Comparison of ENCODE assay signal across 9 mouse cellular contexts in the genomic region with DNA sequence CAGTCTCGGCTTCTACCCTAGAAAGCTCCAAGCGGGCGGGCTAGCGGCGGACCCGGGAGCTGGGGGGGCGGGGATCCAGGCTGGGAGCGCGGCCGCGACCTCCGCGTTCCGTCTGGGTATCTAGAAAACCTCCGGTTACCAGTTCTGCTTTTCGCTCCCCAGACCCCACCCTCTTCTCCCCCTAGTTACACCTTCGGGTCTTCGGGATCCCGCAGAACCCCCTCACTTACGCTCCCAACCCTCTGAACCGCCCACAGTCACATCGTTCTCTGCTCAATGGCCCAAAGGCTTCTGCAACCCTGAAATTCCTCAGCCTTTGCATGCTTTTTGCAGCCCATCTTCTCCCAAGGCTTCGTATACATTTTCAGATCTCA. TPM values are rescaled to one million over a fixed set of nuclear protein-coding genes. Genes with fewer than 3 reads are reported as not detected.
DNase-seq lines count a peak whose midpoint lies in the region; ATAC-seq and TF ChIP-seq lines count a peak whose summit lies in the region.
"Had no signal": no experiment of that assay in that cellular context is flagged by ENCODE, and none has a peak within 500 bp of the region (broad histone marks: within the 10 kb centered on the region; RNA-seq: fewer than 3 reads in every experiment).

No protein-coding gene starts in this region.

- ATAC-seq in megakaryocyte, adult 5-6 weeks (ENCODE audit: poor library complexity, severe bottlenecking): no peak
- ATAC-seq in limb, embryonic 12.5 days (ENCODE audit: insufficient number of reproducible peaks, insufficient read depth, low FRiP score, low TSS enrichment, low read depth): peak; percentile 9; the same call in 1 of the 2 replicates
- ATAC-seq in stomach, embryonic 15.5 days (ENCODE audit: insufficient read depth, low FRiP score, low read depth): no peak

- under 1% methylated on average over 19 of the region's 23 CpGs for WGBS in cerebellum, adult 2 months
- WGBS in limb, embryonic 12.5 days: under 1% methylated on average over 23 of the region's 23 CpGs
- 0% methylated on average over 22 of the region's 23 CpGs for WGBS in stomach, embryonic 15.5 days

- no peak for TF ChIP-seq POLR2A in cerebellum, adult 2 months (IDR thresholded peaks at IDR 0.05; ENCODE audit: borderline replicate concordance, insufficient read depth, low read length)

- no peak for TF ChIP-seq CTCF in cerebellum, adult 2 months (IDR thresholded peaks at IDR 0.05; ENCODE audit: borderline replicate concordance, insufficient read depth, low read depth, low read length)

- peak overlapping the region; percentile 72 for H3K4me3 ChIP-seq in cerebellum, adult 2 months (replicated peaks; ENCODE audit: insufficient read depth, low read depth, low read length)
- peak overlapping the region; percentile 93 for H3K4me3 ChIP-seq in megakaryocyte, embryonic 14.5 days (replicated peaks)
- H3K4me3 ChIP-seq in limb, embryonic 12.5 days (replicated peaks): peak overlapping the region; percentile 82
- H3K4me3 ChIP-seq in stomach, embryonic 15.5 days (replicated peaks): peak overlapping the region; percentile 78

- no peaks in the 10 kb centered on the region for H3K27me3 ChIP-seq in cerebellum, adult 2 months (ENCODE audit: control insufficient read depth, insufficient read depth, low read length)
- peaks cover 87% of the 10 kb centered on the region for H3K27me3 ChIP-seq in megakaryocyte, embryonic 14.5 days (replicated peaks)
- peaks cover 14% of the 10 kb centered on the region; the same call in 1 of the 2 replicates for H3K27me3 ChIP-seq in limb, embryonic 12.5 days
- no peaks in the 10 kb centered on the region for H3K27me3 ChIP-seq in stomach, embryonic 15.5 days (replicated peaks)

- peak overlapping the region; percentile 76 for H3K4me2 ChIP-seq in limb, embryonic 12.5 days
- H3K4me2 ChIP-seq in stomach, embryonic 15.5 days: peak overlapping the region; percentile 95

- no peaks in the 10 kb centered on the region for H3K36me3 ChIP-seq in megakaryocyte, embryonic 14.5 days (replicated peaks; ENCODE audit: low read length)
- H3K36me3 ChIP-seq in limb, embryonic 12.5 days: peaks cover 25% of the 10 kb centered on the region
- no peaks in the 10 kb centered on the region for H3K36me3 ChIP-seq in stomach, embryonic 15.5 days

- H3K27ac ChIP-seq in cerebellum, adult 2 months (ENCODE audit: insufficient read depth, low read length): no peak overlapping the region; the same call in 1 of the 2 replicates
- H3K27ac ChIP-seq in limb, embryonic 12.5 days: peak overlapping the region; percentile 67
- no peak overlapping the region for H3K27ac ChIP-seq in stomach, embryonic 15.5 days

- no peaks in the 10 kb centered on the region for H3K9me3 ChIP-seq in megakaryocyte, embryonic 14.5 days
- H3K9me3 ChIP-seq in limb, embryonic 12.5 days: no peaks in the 10 kb centered on the region
- H3K9me3 ChIP-seq in stomach, embryonic 15.5 days: no peaks in the 10 kb centered on the region

- no peak for DNase-seq in cerebellum, adult 2 months
- DNase-seq in cerebellum, postnatal 14 days: no peak
- no peak for DNase-seq in layer of hippocampus, adult 9-11 months
- no peak for DNase-seq in T-cell, adult 2 months (ENCODE audit: low spot score)

- H3K9ac ChIP-seq in limb, embryonic 12.5 days (replicated peaks): peak overlapping the region; percentile 88
- H3K9ac ChIP-seq in stomach, embryonic 15.5 days: peak overlapping the region; percentile 42

- peaks cover 3% of the 10 kb centered on the region; the same call in 1 of the 2 replicates for H3K4me1 ChIP-seq in cerebellum, adult 2 months (ENCODE audit: control insufficient read depth, insufficient read depth, low read length)
- peaks cover 19% of the 10 kb centered on the region for H3K4me1 ChIP-seq in megakaryocyte, embryonic 14.5 days
- peaks cover 13% of the 10 kb centered on the region for H3K4me1 ChIP-seq in limb, embryonic 12.5 days (replicated peaks)
- H3K4me1 ChIP-seq in stomach, embryonic 15.5 days: peaks cover 9% of the 10 kb centered on the region

RNA-seq across cellular contexts. Expression of a gene that starts 0.8 kb away (rescaled TPM):
- polyA plus RNA-seq in cerebellum, adult 2 months (2012; rRNA removed): 1.5 and 2.4 TPM in 2 replicates
- polyA plus RNA-seq in megakaryocyte, embryonic 14.5 days (2012; ENCODE audit: insufficient read depth, low replicate concordance): 3.4 and 5.0 TPM in 2 replicates
- 0.16 TPM in 1 of 2 replicates, not detected in the other for total RNA-seq in megakaryocyte, adult 5-6 weeks (2015)
- 1.1 TPM in 1 of 2 replicates, not detected in the other for total RNA-seq in megakaryocyte, adult 5-6 weeks (2017)
- polyA plus RNA-seq in limb, embryonic 12.5 days (2016; fragmentation: Nextera tagmentation; extraction: Ambion mirVana): 1.6 TPM in 1 of 2 replicates, not detected in the other
- 0.34 and 0.42 TPM in 2 replicates for polyA plus RNA-seq in stomach, embryonic 15.5 days (2015; fragmentation: Nextera tagmentation; extraction: Ambion mirVana)

RNA-seq across cellular contexts. Expression of a gene that starts 1.1 kb away (rescaled TPM):
- 6.6 and 7.0 TPM in 2 replicates for polyA plus RNA-seq in cerebellum, adult 2 months (2012; rRNA removed)
- polyA plus RNA-seq in megakaryocyte, embryonic 14.5 days (2012; ENCODE audit: insufficient read depth, low replicate concordance): 0.25 TPM in 1 of 2 replicates, not detected in the other
- total RNA-seq in megakaryocyte, adult 5-6 weeks (2015): not detected in 2 replicates
- total RNA-seq in megakaryocyte, adult 5-6 weeks (2017): not detected in 2 replicates
- 0.42 and 0.54 TPM in 2 replicates for polyA plus RNA-seq in limb, embryonic 12.5 days (2016; fragmentation: Nextera tagmentation; extraction: Ambion mirVana)
- 0.19 and 0.27 TPM in 2 replicates for polyA plus RNA-seq in stomach, embryonic 15.5 days (2015; fragmentation: Nextera tagmentation; extraction: Ambion mirVana)

RNA-seq across cellular contexts. Expression of a gene that starts 6.5 kb away (rescaled TPM):
- polyA plus RNA-seq in cerebellum, adult 2 months (2012; rRNA removed): 46.5 and 51.3 TPM in 2 replicates
- 0.94 TPM in 1 of 2 replicates, not detected in the other for polyA plus RNA-seq in megakaryocyte, embryonic 14.5 days (2012; ENCODE audit: insufficient read depth, low replicate concordance)
- 0.71 TPM in 1 of 2 replicates, not detected in the other for total RNA-seq in megakaryocyte, adult 5-6 weeks (2015)
- 0.12 and 0.15 TPM in 2 replicates for total RNA-seq in megakaryocyte, adult 5-6 weeks (2017)
- polyA plus RNA-seq in limb, embryonic 12.5 days (2016; fragmentation: Nextera tagmentation; extraction: Ambion mirVana): 8.9 TPM in 2 replicates
- 4.7 TPM in 2 replicates for polyA plus RNA-seq in stomach, embryonic 15.5 days (2015; fragmentation: Nextera tagmentation; extraction: Ambion mirVana)

RNA-seq across cellular contexts. Expression of a gene that starts 7.1 kb away (rescaled TPM):
- 148 and 167 TPM in 2 replicates for polyA plus RNA-seq in cerebellum, adult 2 months (2012; rRNA removed)
- polyA plus RNA-seq in megakaryocyte, embryonic 14.5 days (2012; ENCODE audit: insufficient read depth, low replicate concordance): 37.0 and 347 TPM in 2 replicates
- 142 and 150 TPM in 2 replicates for total RNA-seq in megakaryocyte, adult 5-6 weeks (2015)
- 38.6 and 44.1 TPM in 2 replicates for total RNA-seq in megakaryocyte, adult 5-6 weeks (2017)
- 394 and 437 TPM in 2 replicates for polyA plus RNA-seq in limb, embryonic 12.5 days (2016; fragmentation: Nextera tagmentation; extraction: Ambion mirVana)
- polyA plus RNA-seq in stomach, embryonic 15.5 days (2015; fragmentation: Nextera tagmentation; extraction: Ambion mirVana): 404 and 405 TPM in 2 replicates

RNA-seq across cellular contexts. Expression of a gene that starts 31.3 kb away (rescaled TPM):
- 0.13 and 0.31 TPM in 2 replicates for polyA plus RNA-seq in cerebellum, adult 2 months (2012; rRNA removed)
- polyA plus RNA-seq in megakaryocyte, embryonic 14.5 days (2012; ENCODE audit: insufficient read depth, low replicate concordance): not detected in 2 replicates
- total RNA-seq in megakaryocyte, adult 5-6 weeks (2015): not detected in 2 replicates
- total RNA-seq in megakaryocyte, adult 5-6 weeks (2017): not detected in 2 replicates
- not detected in 2 replicates for polyA plus RNA-seq in limb, embryonic 12.5 days (2016; fragmentation: Nextera tagmentation; extraction: Ambion mirVana)
- polyA plus RNA-seq in stomach, embryonic 15.5 days (2015; fragmentation: Nextera tagmentation; extraction: Ambion mirVana): 52.1 and 71.7 TPM in 2 replicates
- polyA plus RNA-seq: frontal cortex, adult 2 months had no signal
